Comparison of ENCODE assay signal across 8 mouse cellular contexts in the genomic region with DNA sequence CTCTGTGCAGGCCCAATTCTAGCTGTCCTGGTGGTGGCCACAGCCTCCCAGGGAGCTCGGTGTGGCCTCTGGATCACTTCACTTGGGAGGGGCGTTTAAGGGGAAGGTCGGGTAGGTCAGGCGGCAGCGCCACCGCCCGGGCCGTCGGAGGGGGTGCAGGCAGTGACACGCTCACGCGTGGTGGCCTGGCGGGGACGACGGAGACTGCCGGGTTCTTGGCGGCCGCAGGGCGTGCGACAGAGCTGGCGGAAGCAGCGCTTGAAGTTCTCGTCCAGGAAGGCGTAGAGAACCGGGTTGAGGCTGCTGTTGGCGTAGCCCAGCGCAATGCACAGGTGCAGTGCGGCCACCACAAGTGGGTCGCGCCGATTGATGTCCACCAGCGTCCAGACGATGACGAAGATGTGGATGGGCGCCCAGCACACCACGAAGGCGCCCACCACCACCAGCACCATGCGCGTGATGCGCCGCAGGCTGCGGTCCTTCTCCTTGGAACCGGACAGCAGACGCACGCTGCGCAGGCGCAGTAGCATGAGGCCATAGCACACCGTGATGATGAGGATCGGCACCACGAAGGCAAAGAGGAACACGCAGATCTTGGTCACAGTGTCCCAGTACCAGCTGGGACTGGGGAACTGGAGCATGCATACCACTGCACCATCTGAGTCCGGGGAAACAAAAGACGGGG. TPM values are rescaled to one million over a fixed set of nuclear protein-coding genes. Genes with fewer than 3 reads are reported as not detected.
DNase-seq lines count a peak whose midpoint lies in the region; ATAC-seq lines count a peak whose summit lies in the region.

No protein-coding gene starts in this region.

- peak overlapping the region; percentile 68 for H3K4me2 ChIP-seq in heart, embryonic 14.5 days (ENCODE audit: low read length)
- peak overlapping the region; percentile 51 for H3K4me2 ChIP-seq in forebrain, embryonic 14.5 days (ENCODE audit: low read length)
- peak overlapping the region; percentile 62 for H3K4me2 ChIP-seq in liver, embryonic 11.5 days
- H3K4me2 ChIP-seq in neural tube, embryonic 12.5 days (replicated peaks) = peak overlapping the region; percentile 58

- no peak for DNase-seq in heart, adult 11 months
- DNase-seq in ES-CJ7 (ENCODE audit: low read depth, low spot score) = peak; percentile 25
- peak; percentile 28 for DNase-seq in forebrain, embryonic 14.5 days (ENCODE audit: low spot score)
- DNase-seq in liver, embryonic 11.5 days (ENCODE audit: low spot score) = no peak
- no peak for DNase-seq in c-Kit-positive CD71-positive TER-119-positive erythroid progenitor cells, embryonic 14.5 days (ENCODE audit: low spot score)
- DNase-seq in right cerebral cortex, postnatal 10 days (ENCODE audit: low spot score in 2 of 2) = no peak

- peaks cover 12% of the 10 kb centered on the region for H3K27me3 ChIP-seq in heart, embryonic 14.5 days (ENCODE audit: control insufficient read depth, insufficient read depth, low read length)
- H3K27me3 ChIP-seq in forebrain, embryonic 14.5 days (replicated peaks; ENCODE audit: control insufficient read depth, insufficient read depth, low read length) = no peaks in the 10 kb centered on the region
- peaks cover 24% of the 10 kb centered on the region for H3K27me3 ChIP-seq in liver, embryonic 11.5 days (replicated peaks; ENCODE audit: control insufficient read depth, insufficient read depth, low read length)
- H3K27me3 ChIP-seq in neural tube, embryonic 12.5 days (replicated peaks) = peaks cover 11% of the 10 kb centered on the region; the same call in 1 of the 2 replicates

- peak overlapping the region; percentile 37 to 38 for H3K4me3 ChIP-seq in heart, embryonic 14.5 days (ENCODE audit: control insufficient read depth in 1 of 2, insufficient read depth in 1 of 2, low read depth in 1 of 2, low read length in 2 of 2)
- peak overlapping the region; percentile 28 for H3K4me3 ChIP-seq in forebrain, embryonic 14.5 days (ENCODE audit: low read depth, low read length)
- peak overlapping the region; percentile 36 for H3K4me3 ChIP-seq in liver, embryonic 11.5 days (ENCODE audit: low read depth, low read length)
- peak overlapping the region; percentile 22 for H3K4me3 ChIP-seq in neural tube, embryonic 12.5 days

- WGBS in heart, embryonic 14.5 days = 28% methylated on average over 53 of the region's 53 CpGs
- WGBS in forebrain, embryonic 14.5 days = 51% methylated on average over 53 of the region's 53 CpGs
- 30% methylated on average over 53 of the region's 53 CpGs for WGBS in liver, embryonic 11.5 days
- 43% methylated on average over 53 of the region's 53 CpGs for WGBS in neural tube, embryonic 12.5 days

- no peaks in the 10 kb centered on the region for H3K9me3 ChIP-seq in heart, embryonic 14.5 days (ENCODE audit: control insufficient read depth, low read length)
- H3K9me3 ChIP-seq in forebrain, embryonic 14.5 days (replicated peaks; ENCODE audit: control insufficient read depth, low read length) = no peaks in the 10 kb centered on the region
- H3K9me3 ChIP-seq in liver, embryonic 11.5 days (ENCODE audit: control insufficient read depth, low read length) = no peaks in the 10 kb centered on the region
- no peaks in the 10 kb centered on the region for H3K9me3 ChIP-seq in neural tube, embryonic 12.5 days

- H3K9ac ChIP-seq in heart, embryonic 14.5 days (ENCODE audit: low read length) = peak overlapping the region; percentile 57
- peak overlapping the region; percentile 43; the same call in 1 of the 2 replicates for H3K9ac ChIP-seq in forebrain, embryonic 14.5 days (ENCODE audit: low read length)
- no peak overlapping the region for H3K9ac ChIP-seq in liver, embryonic 11.5 days (ENCODE audit: low read depth, low read length)
- H3K9ac ChIP-seq in neural tube, embryonic 12.5 days = 0 out of 2 replicates have a peak overlapping the region, but pooled peaks have one; percentile 18

- H3K27ac ChIP-seq in heart, embryonic 14.5 days (replicated peaks in 1 of 2; ENCODE audit: control insufficient read depth in 1 of 2, insufficient read depth in 1 of 2, low read depth in 2 of 2, low read length in 2 of 2) = no peak overlapping the region
- H3K27ac ChIP-seq in forebrain, embryonic 14.5 days (ENCODE audit: low read depth, low read length) = no peak overlapping the region
- H3K27ac ChIP-seq in liver, embryonic 11.5 days (ENCODE audit: low read depth, low read length) = no peak overlapping the region
- H3K27ac ChIP-seq in neural tube, embryonic 12.5 days = no peak overlapping the region

- peaks cover 0 to 2% of the 10 kb centered on the region in 2 experiments; a peak in 1 of 4 replicates for H3K4me1 ChIP-seq in heart, embryonic 14.5 days (ENCODE audit: control insufficient read depth in 2 of 2, insufficient read depth in 2 of 2, low read length in 2 of 2)
- no peaks in the 10 kb centered on the region; the same call in 1 of the 2 replicates for H3K4me1 ChIP-seq in forebrain, embryonic 14.5 days (ENCODE audit: control insufficient read depth, insufficient read depth, low read length)
- no peaks in the 10 kb centered on the region for H3K4me1 ChIP-seq in liver, embryonic 11.5 days (replicated peaks; ENCODE audit: control insufficient read depth, insufficient read depth, low read length)
- H3K4me1 ChIP-seq in neural tube, embryonic 12.5 days = peaks cover 9% of the 10 kb centered on the region; the same call in 1 of the 2 replicates

- ATAC-seq in heart, embryonic 14.5 days (ENCODE audit: insufficient number of reproducible peaks, insufficient read depth, low FRiP score, low read depth) = no peak; the same call in 1 of the 2 replicates
- no peak for ATAC-seq in forebrain, embryonic 14.5 days
- ATAC-seq in liver, embryonic 11.5 days (replicated peaks; ENCODE audit: low FRiP score) = no peak
- no peak for ATAC-seq in neural tube, embryonic 12.5 days (ENCODE audit: low FRiP score, low read depth)

- no peaks in the 10 kb centered on the region for H3K36me3 ChIP-seq in heart, embryonic 14.5 days (ENCODE audit: control insufficient read depth, insufficient read depth, low read length)
- no peaks in the 10 kb centered on the region for H3K36me3 ChIP-seq in forebrain, embryonic 14.5 days (ENCODE audit: control insufficient read depth, insufficient read depth, low read length)
- H3K36me3 ChIP-seq in liver, embryonic 11.5 days (ENCODE audit: control insufficient read depth, insufficient read depth, low read length) = no peaks in the 10 kb centered on the region
- H3K36me3 ChIP-seq in neural tube, embryonic 12.5 days = no peaks in the 10 kb centered on the region; the same call in 1 of the 2 replicates

RNA-seq across cellular contexts. Expression of a gene that starts 30.7 kb away (rescaled TPM):
- polyA plus RNA-seq in heart, embryonic 14.5 days (2014; fragmentation: Nextera tagmentation; extraction: Ambion mirVana) = 0.50 and 0.69 TPM in 2 replicates
- 0.05 and 0.09 TPM in 2 replicates for polyA plus RNA-seq in forebrain, embryonic 14.5 days (2014; fragmentation: Nextera tagmentation; extraction: Ambion mirVana)
- polyA plus RNA-seq in liver, embryonic 11.5 days (2014; fragmentation: Nextera tagmentation; extraction: Ambion mirVana) = 0.45 and 0.56 TPM in 2 replicates
- 0.49 and 0.56 TPM in 2 replicates for polyA plus RNA-seq in neural tube, embryonic 12.5 days (2016; fragmentation: Nextera tagmentation; extraction: Ambion mirVana)

RNA-seq across cellular contexts. Expression of a gene that starts 38.4 kb away (rescaled TPM):
- polyA plus RNA-seq in heart, embryonic 14.5 days (2014; fragmentation: Nextera tagmentation; extraction: Ambion mirVana) = 45.7 and 59.0 TPM in 2 replicates
- polyA plus RNA-seq in forebrain, embryonic 14.5 days (2014; fragmentation: Nextera tagmentation; extraction: Ambion mirVana) = 69.9 and 74.6 TPM in 2 replicates
- 108 and 116 TPM in 2 replicates for polyA plus RNA-seq in liver, embryonic 11.5 days (2014; fragmentation: Nextera tagmentation; extraction: Ambion mirVana)
- 168 and 189 TPM in 2 replicates for polyA plus RNA-seq in neural tube, embryonic 12.5 days (2016; fragmentation: Nextera tagmentation; extraction: Ambion mirVana)

RNA-seq across cellular contexts. Expression of a gene that starts 39.1 kb away (rescaled TPM):
- polyA plus RNA-seq in heart, embryonic 14.5 days (2014; fragmentation: Nextera tagmentation; extraction: Ambion mirVana) = 0.20 TPM in 2 replicates
- polyA plus RNA-seq in forebrain, embryonic 14.5 days (2014; fragmentation: Nextera tagmentation; extraction: Ambion mirVana) = not detected in 2 replicates
- polyA plus RNA-seq in liver, embryonic 11.5 days (2014; fragmentation: Nextera tagmentation; extraction: Ambion mirVana) = 0.10 and 0.11 TPM in 2 replicates
- polyA plus RNA-seq in neural tube, embryonic 12.5 days (2016; fragmentation: Nextera tagmentation; extraction: Ambion mirVana) = 0.09 TPM in 1 of 2 replicates, not detected in the other

Comparison
In these comparisons a context has a peak if more than half of its experiments do, and no peak if none do; other contexts are left out.
1. DNase-seq: peak in ES-CJ7 (single experiment) and forebrain, embryonic 14.5 days (single experiment); none in heart, adult 11 months (single experiment), liver, embryonic 11.5 days (single experiment), c-Kit-positive CD71-positive TER-119-positive erythroid progenitor cells, embryonic 14.5 days (single experiment) and right cerebral cortex, postnatal 10 days (0 of 2).
2. Peak in every context shown above with its lines, with median percentiles within 50 percentile points of each other: H3K4me2 ChIP-seq and H3K4me3 ChIP-seq.